Mouse (Mus musculus): ENCODE results near the gene Clpsl2. TPM values are rescaled to one million over a fixed set of nuclear protein-coding genes. Genes with fewer than 3 reads are reported as not detected.

Gene Clpsl2
- polyA plus RNA-seq, 1 experiment from 2014 or later, result not detected

DNA sequence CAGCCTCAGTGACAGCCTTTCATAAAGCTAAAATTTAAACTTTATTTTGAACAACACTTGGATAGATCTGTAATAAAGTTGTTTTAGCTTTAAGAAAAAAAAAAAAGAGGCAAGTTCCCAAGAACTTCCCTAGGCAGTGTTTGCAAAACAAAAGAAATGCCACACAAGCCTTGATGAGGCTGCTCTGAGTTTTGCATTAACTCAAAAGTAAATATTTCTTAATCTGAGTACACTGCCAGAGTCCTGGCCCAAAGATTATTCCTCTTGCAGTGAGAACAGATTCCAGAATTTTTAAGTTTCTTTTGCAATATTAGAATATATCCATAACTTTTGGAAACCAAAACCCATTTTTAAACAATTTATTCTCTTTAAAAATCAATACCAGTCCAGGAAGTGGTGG, 16.0 kb downstream of the Clpsl2 start:
- H3K27me3 ChIP-seq (ENCODE audit: control insufficient read depth, insufficient read depth, low read depth, low read length), result no peaks in the 10 kb centered on the region
- no peak overlapping the region for H3K9ac ChIP-seq (ENCODE audit: low read depth, low read length)
- no peak overlapping the region for H3K27ac ChIP-seq (ENCODE audit: low read length)
- H3K36me3 ChIP-seq (ENCODE audit: control insufficient read depth, insufficient read depth), result no peaks in the 10 kb centered on the region
- no peak overlapping the region for H3K4me3 ChIP-seq (ENCODE audit: low read depth, low read length)
- H3K9me3 ChIP-seq (replicated peaks; ENCODE audit: control insufficient read depth, low read length), result no peaks in the 10 kb centered on the region
- H3K4me1 ChIP-seq (ENCODE audit: control insufficient read depth, low read depth, low read length), result no peaks in the 10 kb centered on the region; the same call in none of the 2 replicates
- no peak overlapping the region for H3K4me2 ChIP-seq (ENCODE audit: low read depth, low read length)
- ATAC-seq (ENCODE audit: low read depth), result no peak

DNA sequence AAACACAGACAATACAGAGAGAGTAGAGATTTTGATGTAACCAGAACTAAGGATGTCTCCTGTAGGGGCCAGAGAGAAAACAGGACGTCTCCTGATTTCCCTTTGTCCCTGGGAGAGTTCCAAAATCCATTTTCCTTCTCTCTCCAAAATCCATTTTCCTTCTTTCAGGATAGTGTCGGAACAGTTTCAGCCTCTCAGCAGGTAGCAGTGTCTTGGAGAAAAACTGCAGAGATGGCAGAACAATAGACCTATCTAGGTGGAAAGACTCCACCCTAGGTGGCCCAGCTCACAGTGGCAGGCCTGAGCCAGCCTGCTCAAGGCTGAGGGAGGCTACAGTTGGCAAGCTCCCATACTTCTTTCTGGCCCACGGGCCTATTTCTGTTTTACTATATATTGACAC, 18.3 kb downstream of the Clpsl2 start:
- ATAC-seq (ENCODE audit: low read depth), result no peak
- Histone ChIP-seq H3K9ac (ENCODE audit: low read depth, low read length) (no peak overlapping the region), H3K4me1 (ENCODE audit: control insufficient read depth, low read depth, low read length) (no peaks in the 10 kb centered on the region), H3K9me3 (replicated peaks; ENCODE audit: control insufficient read depth, low read length) (no peaks in the 10 kb centered on the region), H3K4me3 (ENCODE audit: low read depth, low read length) (no peak overlapping the region), H3K36me3 (ENCODE audit: control insufficient read depth, insufficient read depth) (no peaks in the 10 kb centered on the region), H3K27me3 (ENCODE audit: control insufficient read depth, insufficient read depth, low read depth, low read length) (no peaks in the 10 kb centered on the region), H3K4me2 (ENCODE audit: low read depth, low read length) (no peak overlapping the region), H3K27ac (ENCODE audit: low read length) (peak overlapping the region; percentile 45; the same call in 1 of the 2 replicates)
- WGBS (ENCODE audit: insufficient replicate concordance), result 49% methylated on average over 3 of the region's 3 CpGs

DNA sequence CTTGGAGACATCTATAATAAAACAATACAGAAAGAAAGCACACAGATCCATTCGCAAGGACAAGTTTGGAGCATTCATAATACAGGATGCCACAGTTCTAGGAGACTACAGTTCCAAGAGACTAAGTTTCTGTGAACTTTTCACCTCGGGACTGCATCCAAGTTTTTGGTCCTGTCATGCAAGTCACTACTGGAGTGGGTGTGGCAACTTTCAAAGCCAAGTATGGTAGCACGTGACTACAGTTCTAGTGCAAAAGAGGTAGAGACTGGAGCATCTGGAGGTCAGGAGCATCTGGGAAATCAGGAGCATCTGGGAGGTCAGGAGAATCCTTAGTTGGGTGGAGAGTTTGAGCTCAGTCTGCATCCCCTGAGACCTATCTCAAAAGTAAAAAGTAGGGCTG, 22.7 kb downstream of the Clpsl2 start:
- no peaks in the 10 kb centered on the region for H3K9me3 ChIP-seq (replicated peaks; ENCODE audit: control insufficient read depth, low read length)
- no peak overlapping the region for H3K4me3 ChIP-seq (ENCODE audit: low read depth, low read length)
- peaks cover 3% of the 10 kb centered on the region; the same call in 1 of the 2 replicates for H3K4me1 ChIP-seq (ENCODE audit: control insufficient read depth, low read depth, low read length)
- no peak for ATAC-seq (ENCODE audit: low read depth)
- no peak overlapping the region for H3K27ac ChIP-seq (ENCODE audit: low read length)
- peaks cover 3% of the 10 kb centered on the region; the same call in 1 of the 2 replicates for H3K27me3 ChIP-seq (ENCODE audit: control insufficient read depth, insufficient read depth, low read depth, low read length)
- H3K9ac ChIP-seq (ENCODE audit: low read depth, low read length), result no peak overlapping the region
- H3K4me2 ChIP-seq (ENCODE audit: low read depth, low read length), result no peak overlapping the region
- WGBS (ENCODE audit: insufficient replicate concordance), result 61% methylated on average over 3 of the region's 3 CpGs
- H3K36me3 ChIP-seq (ENCODE audit: control insufficient read depth, insufficient read depth), result no peaks in the 10 kb centered on the region

GRCm38 (mm10) chr17:28572521-28572920, 23.3 kb downstream of the Clpsl2 start:
- WGBS (ENCODE audit: insufficient replicate concordance), result 61% methylated on average over 7 of the region's 7 CpGs

DNA sequence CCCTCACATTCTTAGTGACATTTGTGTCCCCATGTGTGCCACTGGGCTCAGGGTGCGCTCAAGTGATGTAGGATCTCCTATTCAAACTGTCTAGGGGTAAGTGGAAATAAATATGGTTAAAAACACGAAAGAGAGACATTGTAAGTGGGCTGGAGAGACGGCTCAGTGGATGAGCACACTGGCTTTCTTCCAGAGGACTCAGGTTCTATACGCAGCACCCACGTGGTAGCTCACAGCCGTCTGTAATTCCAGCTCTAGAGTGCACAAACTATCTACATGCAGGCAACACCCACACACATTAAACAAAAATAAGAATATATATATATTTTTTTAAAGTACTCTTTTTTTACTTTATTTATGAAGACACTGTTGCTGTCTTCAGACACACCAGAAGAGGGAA, 23.7 kb downstream of the Clpsl2 start:
- 65% methylated on average over 6 of the region's 6 CpGs for WGBS (ENCODE audit: insufficient replicate concordance)
- no peak overlapping the region for H3K4me3 ChIP-seq (ENCODE audit: low read depth, low read length)

More at GRCm38 (mm10) chr17:28572521-28572920, 23.3 kb downstream of the Clpsl2 start:
- Histone ChIP-seq H3K36me3 (ENCODE audit: control insufficient read depth, insufficient read depth) (no peaks in the 10 kb centered on the region), H3K9me3 (replicated peaks; ENCODE audit: control insufficient read depth, low read length) (no peaks in the 10 kb centered on the region), H3K4me2 (ENCODE audit: low read depth, low read length) (no peak overlapping the region), H3K9ac (ENCODE audit: low read depth, low read length) (no peak overlapping the region), H3K27me3 (ENCODE audit: control insufficient read depth, insufficient read depth, low read depth, low read length) (peaks cover 3% of the 10 kb centered on the region; the same call in 1 of the 2 replicates), H3K4me3 (ENCODE audit: low read depth, low read length) (no peak overlapping the region), H3K27ac (ENCODE audit: low read length) (no peak overlapping the region), H3K4me1 (ENCODE audit: control insufficient read depth, low read depth, low read length) (peaks cover 3% of the 10 kb centered on the region; the same call in 1 of the 2 replicates)
- ATAC-seq (ENCODE audit: low read depth), result no peak

GRCm38 (mm10) chr17:28575244-28576125, 26.3 kb downstream of the Clpsl2 start, which contains the start of gene Lhfpl5:
TSS of gene Lhfpl5 (plus strand) at chr17:28575641.
- WGBS (ENCODE audit: insufficient replicate concordance), result 14% methylated on average over 50 of the region's 50 CpGs
- 0 out of 2 replicates have a peak within 1 kb of the TSS, but pooled peaks have one; percentile 0 for H3K4me3 ChIP-seq (ENCODE audit: low read depth, low read length)
- no peaks in the 10 kb centered on the region for H3K36me3 ChIP-seq (ENCODE audit: control insufficient read depth, insufficient read depth)

More for the DNA sequence above, 23.7 kb downstream of the Clpsl2 start:
- Histone ChIP-seq H3K27me3 (ENCODE audit: control insufficient read depth, insufficient read depth, low read depth, low read length) (peaks cover 3% of the 10 kb centered on the region; the same call in 1 of the 2 replicates), H3K4me2 (ENCODE audit: low read depth, low read length) (no peak overlapping the region), H3K9ac (ENCODE audit: low read depth, low read length) (no peak overlapping the region), H3K9me3 (replicated peaks; ENCODE audit: control insufficient read depth, low read length) (no peaks in the 10 kb centered on the region), H3K36me3 (ENCODE audit: control insufficient read depth, insufficient read depth) (no peaks in the 10 kb centered on the region), H3K4me1 (ENCODE audit: control insufficient read depth, low read depth, low read length) (peaks cover 3% of the 10 kb centered on the region; the same call in 1 of the 2 replicates), H3K27ac (ENCODE audit: low read length) (no peak overlapping the region)
- no peak for ATAC-seq (ENCODE audit: low read depth)

GRCm38 (mm10) chr17:28580396-28580795, 31.2 kb downstream of the Clpsl2 start:
- Histone ChIP-seq H3K4me1 (ENCODE audit: control insufficient read depth, low read depth, low read length) (peaks cover 3% of the 10 kb centered on the region; the same call in 1 of the 2 replicates), H3K9me3 (replicated peaks; ENCODE audit: control insufficient read depth, low read length) (no peaks in the 10 kb centered on the region), H3K4me2 (ENCODE audit: low read depth, low read length) (no peak overlapping the region), H3K27ac (ENCODE audit: low read length) (no peak overlapping the region), H3K9ac (ENCODE audit: low read depth, low read length) (no peak overlapping the region), H3K27me3 (ENCODE audit: control insufficient read depth, insufficient read depth, low read depth, low read length) (no peaks in the 10 kb centered on the region), H3K4me3 (ENCODE audit: low read depth, low read length) (no peak overlapping the region), H3K36me3 (ENCODE audit: control insufficient read depth, insufficient read depth) (no peaks in the 10 kb centered on the region)
- 5% methylated on average over 9 of the region's 9 CpGs for WGBS (ENCODE audit: insufficient replicate concordance)
- no peak for ATAC-seq (ENCODE audit: low read depth)

More at GRCm38 (mm10) chr17:28575244-28576125, 26.3 kb downstream of the Clpsl2 start, which contains the start of gene Lhfpl5:
- Histone ChIP-seq H3K4me2 (ENCODE audit: low read depth, low read length) (0 out of 2 replicates have a peak within 1 kb of the TSS, but pooled peaks have one; percentile 19), H3K9ac (ENCODE audit: low read depth, low read length) (no peak within 1 kb of the TSS), H3K27ac (ENCODE audit: low read length) (no peak within 1 kb of the TSS), H3K9me3 (replicated peaks; ENCODE audit: control insufficient read depth, low read length) (no peaks in the 10 kb centered on the region), H3K27me3 (ENCODE audit: control insufficient read depth, insufficient read depth, low read depth, low read length) (peaks cover 3% of the 10 kb centered on the region; the same call in 1 of the 2 replicates), H3K4me1 (ENCODE audit: control insufficient read depth, low read depth, low read length) (peaks cover 3% of the 10 kb centered on the region; the same call in 1 of the 2 replicates)
- ATAC-seq (ENCODE audit: low read depth), result peak; percentile 45

- no peak for ATAC-seq (ENCODE audit: low read depth)
- no peaks in the 10 kb centered on the region for H3K36me3 ChIP-seq (ENCODE audit: control insufficient read depth, insufficient read depth)
- H3K4me2 ChIP-seq (ENCODE audit: low read depth, low read length), result no peak overlapping the region
- no peaks in the 10 kb centered on the region for H3K9me3 ChIP-seq (replicated peaks; ENCODE audit: control insufficient read depth, low read length)
- H3K4me1 ChIP-seq (ENCODE audit: control insufficient read depth, low read depth, low read length), result no peaks in the 10 kb centered on the region
- H3K9ac ChIP-seq (ENCODE audit: low read depth, low read length), result no peak overlapping the region
- no peak overlapping the region for H3K27ac ChIP-seq (ENCODE audit: low read length)
- no peaks in the 10 kb centered on the region for H3K27me3 ChIP-seq (ENCODE audit: control insufficient read depth, insufficient read depth, low read depth, low read length)
- H3K4me3 ChIP-seq (ENCODE audit: low read depth, low read length), result no peak overlapping the region
- WGBS (ENCODE audit: insufficient replicate concordance), result 53% methylated on average over 2 of the region's 2 CpGs
These were observed 31.8 kb downstream of the Clpsl2 start for GRCm38 (mm10) chr17:28581056-28581455.

GRCm38 (mm10) chr17:28586509-28586908, 37.3 kb downstream of the Clpsl2 start:
- no peak overlapping the region for H3K4me2 ChIP-seq (ENCODE audit: low read depth, low read length)
- peaks cover 8% of the 10 kb centered on the region for H3K36me3 ChIP-seq (ENCODE audit: control insufficient read depth, insufficient read depth)
- H3K4me3 ChIP-seq (ENCODE audit: low read depth, low read length), result no peak overlapping the region
- no peak overlapping the region for H3K27ac ChIP-seq (ENCODE audit: low read length)
- no peaks in the 10 kb centered on the region for H3K27me3 ChIP-seq (ENCODE audit: control insufficient read depth, insufficient read depth, low read depth, low read length)
- WGBS (ENCODE audit: insufficient replicate concordance), result 48% methylated on average over 3 of the region's 3 CpGs
- ATAC-seq (ENCODE audit: low read depth), result no peak
- H3K9me3 ChIP-seq (replicated peaks; ENCODE audit: control insufficient read depth, low read length), result no peaks in the 10 kb centered on the region
- no peak overlapping the region for H3K9ac ChIP-seq (ENCODE audit: low read depth, low read length)
- no peaks in the 10 kb centered on the region for H3K4me1 ChIP-seq (ENCODE audit: control insufficient read depth, low read depth, low read length)

All from liver, embryonic 16.5 days (tissue).